Mouse (Mus musculus) gonadal fat pad, adult 2 months (tissue): ENCODE measurements around the gene Gm26897. TPM values are rescaled to one million over a fixed set of nuclear protein-coding genes. Genes with fewer than 3 reads are reported as not detected.

Experiments used
- DNase-seq: peaks from one replicate; pipeline ENCODE4 v3.0.0-alpha.2; 2012; ENCODE audit warnings: low read depth
- polyA plus RNA-seq: library from polyadenylated mRNA; depleted of rRNA; stranded (reverse); fragments of >200 nt; gene quantifications from 2 replicates; pipeline ENCODE4 v1.2.3, GENCODE M21; 2012

Gene Gm26897
- polyA plus RNA-seq, 1 experiment: not detected

- no peak for DNase-seq
Observed at GRCm38 (mm10) chr5:111750092-111750491, 16.4 kb downstream of the Gm26897 start.

DNA sequence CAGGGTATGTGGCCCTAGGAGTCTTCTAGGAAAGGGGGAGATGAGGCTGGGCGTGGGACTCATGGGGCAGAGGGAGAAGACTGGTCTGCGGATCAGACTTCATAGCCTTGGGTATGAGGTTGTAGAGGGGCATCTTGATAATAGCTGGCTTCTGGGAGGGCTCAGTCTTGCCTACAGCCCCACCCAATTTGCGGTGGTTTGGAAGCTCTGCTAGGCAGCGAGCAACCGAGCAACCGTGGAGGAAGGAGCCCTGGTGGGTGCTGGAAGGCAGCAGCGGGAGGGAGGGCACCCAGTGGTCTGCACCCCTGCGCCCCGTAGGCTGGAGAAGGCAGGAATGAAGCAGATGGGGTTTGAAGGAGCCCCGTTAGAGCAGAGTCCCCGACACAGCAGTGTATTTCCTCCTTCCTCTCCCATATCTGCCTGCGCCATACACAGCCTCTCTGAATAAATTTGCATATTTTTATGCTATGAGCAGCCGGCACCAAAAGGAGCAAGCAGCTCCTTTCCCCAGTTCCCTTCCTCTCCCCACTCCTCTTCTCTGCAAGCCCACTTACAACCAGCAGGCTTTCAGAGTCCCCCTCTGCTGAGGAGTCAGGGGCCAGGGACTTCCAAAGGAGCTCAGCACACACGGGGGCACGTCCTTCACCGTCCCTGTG is 20.9 kb downstream of the Gm26897 start:
- no peak for DNase-seq

DNA sequence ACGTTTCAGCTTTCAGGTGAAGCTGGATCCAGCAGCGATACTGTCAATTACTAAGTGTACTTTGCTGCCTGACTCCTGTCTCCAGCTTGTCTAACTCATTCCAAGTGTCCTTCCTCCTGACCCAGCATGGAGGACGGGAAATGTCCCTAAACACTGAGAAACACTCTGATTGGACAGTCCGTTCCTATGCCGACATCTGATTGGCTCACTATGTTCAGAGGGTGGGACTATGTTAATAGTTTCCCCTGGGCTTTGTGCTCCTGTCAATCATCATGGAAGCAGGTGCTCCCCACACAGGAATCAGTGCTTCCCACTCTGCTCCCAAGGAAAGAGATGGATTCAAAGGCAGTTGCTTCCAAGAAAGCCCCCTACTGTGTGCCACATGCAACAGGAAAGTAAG is 21.6 kb downstream of the Gm26897 start:
- no peak for DNase-seq

- no peak for DNase-seq
Observed at GRCm38 (mm10) chr5:111760721-111761480, 27.2 kb downstream of the Gm26897 start.

GRCm38 (mm10) chr5:111761574-111761973 is 27.9 kb downstream of the Gm26897 start:
- DNase-seq: no peak

GRCm38 (mm10) chr5:111762085-111762484 is 28.4 kb downstream of the Gm26897 start:
- DNase-seq: no peak

- DNase-seq: no peak
Observed at GRCm38 (mm10) chr5:111765671-111766290, 32.1 kb downstream of the Gm26897 start.

GRCm38 (mm10) chr5:111766696-111767095 is 33.0 kb downstream of the Gm26897 start:
- DNase-seq: no peak

DNA sequence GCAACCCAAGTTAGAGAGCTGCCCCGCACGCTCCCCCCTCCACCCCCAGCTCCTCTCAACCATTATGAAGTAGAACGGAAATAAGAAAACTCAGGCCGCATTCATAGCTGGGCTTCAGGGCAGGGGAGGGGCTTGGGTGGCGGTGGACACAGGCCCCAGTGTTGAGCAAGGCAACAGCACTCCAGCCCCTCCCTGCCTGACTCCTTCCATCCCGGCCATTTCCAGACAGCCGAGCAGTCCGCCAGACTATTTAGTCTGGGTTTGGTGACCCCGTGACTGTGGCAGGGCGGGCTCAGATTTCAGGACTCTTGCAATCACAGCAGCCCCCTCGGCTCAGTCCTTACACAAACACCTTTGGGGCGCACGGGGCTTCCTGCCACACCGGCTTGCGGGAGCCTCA is 36.5 kb downstream of the Gm26897 start:
- DNase-seq: no peak

GRCm38 (mm10) chr5:111772127-111772526 is 38.4 kb downstream of the Gm26897 start:
- no peak for DNase-seq

DNA sequence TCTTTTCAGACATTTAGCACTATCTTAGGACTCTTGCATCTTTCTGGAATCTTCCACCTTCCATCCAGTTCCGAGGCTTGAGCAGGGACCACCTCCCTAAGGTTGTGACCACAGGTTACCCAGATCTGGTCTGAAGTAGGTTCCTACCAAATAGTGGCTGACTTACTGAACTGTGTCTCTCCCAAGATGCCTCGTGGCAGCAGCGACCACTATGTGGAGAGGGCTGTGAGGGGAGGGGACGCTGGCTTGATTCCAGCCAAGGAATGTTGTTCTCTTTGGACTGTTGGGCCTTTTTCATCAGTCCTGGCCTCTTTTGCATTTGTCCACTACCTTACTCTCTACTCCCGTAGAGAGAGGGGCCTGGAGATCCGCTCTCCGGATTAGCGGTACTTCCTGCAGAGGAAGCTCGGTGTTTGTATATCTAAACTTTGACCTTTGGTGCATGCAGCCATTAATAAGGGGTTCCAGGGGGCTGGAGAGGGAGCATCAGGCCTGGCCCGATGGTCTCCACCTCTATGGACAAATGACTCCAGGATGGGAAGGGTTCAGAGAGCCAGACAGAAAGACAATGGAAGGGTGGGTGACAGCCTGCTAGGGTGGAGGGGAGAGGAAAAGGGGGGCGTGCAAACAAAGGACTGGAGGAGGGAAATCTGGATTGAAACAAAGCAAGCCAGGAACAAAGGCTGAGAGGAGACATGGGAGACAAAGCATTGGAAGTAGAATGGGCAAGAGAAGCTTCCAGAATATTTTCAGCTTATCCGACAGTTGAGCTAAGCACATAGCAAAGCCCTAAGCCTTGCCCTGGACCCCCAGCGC is 39.1 kb downstream of the Gm26897 start:
- no peak for DNase-seq

GRCm38 (mm10) chr5:111773407-111773733 is 39.6 kb downstream of the Gm26897 start:
- no peak for DNase-seq

DNA sequence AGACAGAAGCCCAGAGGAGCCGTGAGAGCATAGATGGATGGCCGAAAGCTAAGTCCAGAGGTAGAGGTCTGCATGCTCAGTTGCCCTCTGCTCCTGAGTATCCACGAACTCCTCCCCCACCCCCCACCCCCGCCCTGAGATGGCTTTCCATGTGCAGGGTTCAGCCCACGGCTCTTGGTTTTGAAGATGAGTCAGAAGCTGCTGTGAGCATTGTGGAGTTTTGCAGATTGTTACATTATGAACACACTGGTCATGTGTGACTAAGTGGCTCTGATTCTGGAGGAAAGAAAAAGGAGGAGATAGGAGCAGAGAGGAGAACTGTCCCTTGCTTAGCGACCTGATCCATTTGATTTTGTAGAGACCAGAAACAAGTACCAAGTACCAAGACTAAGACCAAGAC is 42.5 kb downstream of the Gm26897 start:
- DNase-seq: no peak

DNA sequence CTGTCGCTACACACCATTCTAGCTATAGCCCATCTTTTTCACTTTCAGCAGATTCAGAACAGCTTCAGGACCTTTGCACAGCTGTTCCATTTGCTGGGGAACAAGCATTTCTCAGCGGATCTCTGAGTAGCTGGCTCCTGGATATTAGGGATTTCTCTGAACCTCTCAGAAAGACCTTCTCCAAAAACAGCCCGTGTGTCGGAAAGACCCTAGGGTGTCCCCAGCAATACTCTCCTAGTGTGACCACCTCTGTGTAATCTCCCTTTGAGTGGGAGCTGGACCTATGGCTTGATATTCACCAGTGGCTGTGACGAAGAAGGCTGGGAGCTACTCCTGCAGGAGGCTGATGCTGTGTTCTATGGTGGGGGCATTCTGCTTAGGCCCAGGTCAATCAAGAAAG is 44.4 kb downstream of the Gm26897 start:
- no peak for DNase-seq

GRCm38 (mm10) chr5:111779776-111780485 is 46.2 kb downstream of the Gm26897 start:
- no peak for DNase-seq
